Mouse (Mus musculus) myocyte (in vitro differentiated cells): ENCODE measurements around the gene Ppp1r32. TPM values are rescaled to one million over a fixed set of nuclear protein-coding genes. Genes with fewer than 3 reads are reported as not detected.

Source experiments
- H3K27me3 ChIP-seq: one replicate; pipeline ENCODE4 v1.6.1; 2011; ENCODE audit not compliant: control insufficient read depth, insufficient read depth, insufficient read length
- H3K36me3 ChIP-seq: one replicate; pipeline ENCODE4 v1.6.1; 2011; ENCODE audit not compliant: control insufficient read depth, insufficient read depth
- H3K4me2 ChIP-seq: one replicate; pipeline ENCODE4 v1.6.1; 2011; ENCODE audit warnings: low read depth, control low read depth
- H3K4me3 ChIP-seq: one replicate; pipeline ENCODE4 v1.5.1; 2011; ENCODE audit warnings: mild to moderate bottlenecking, control low read depth, moderate library complexity
- H3K79me2 ChIP-seq: one replicate; pipeline ENCODE4 v1.6.1; 2011; ENCODE audit not compliant: control insufficient read depth, insufficient read depth
- H3ac ChIP-seq: one replicate; pipeline ENCODE4 v1.6.1; 2011; ENCODE audit not compliant: control insufficient read depth, insufficient read length
- CEBPB ChIP-seq: IDR thresholded peaks from 2 replicates; pipeline ENCODE4 v1.6.1; 2011; ENCODE audit warnings: mild to moderate bottlenecking, moderate library complexity; ENCODE audit not compliant: poor library complexity, insufficient read depth, severe bottlenecking
- E2F4 ChIP-seq: IDR thresholded peaks from one replicate; pipeline ENCODE4 v1.6.1; 2011; ENCODE audit warnings: mild to moderate bottlenecking, control low read depth, moderate library complexity; ENCODE audit not compliant: insufficient read depth
- MAX ChIP-seq: IDR thresholded peaks from one replicate; pipeline ENCODE4 v1.6.1; 2011; ENCODE audit warnings: low read depth, mild to moderate bottlenecking, control low read depth
- MYOD1 ChIP-seq, 3 experiments: IDR thresholded peaks; one replicate each; pipeline ENCODE4 v1.6.1; 2011; ENCODE audit warnings: control low read depth in 2 of 3, low read depth in 2 of 3, mild to moderate bottlenecking in 2 of 3, moderate library complexity in 1 of 3; ENCODE audit not compliant: insufficient read length in 2 of 3, control insufficient read depth in 1 of 3
- MYOG ChIP-seq, 3 experiments: IDR thresholded peaks; one replicate each; pipeline ENCODE4 v1.6.1; 2011; ENCODE audit warnings: control low read depth in 2 of 3, low read depth in 2 of 3, mild to moderate bottlenecking in 2 of 3; ENCODE audit not compliant: insufficient read length in 2 of 3, control insufficient read depth in 1 of 3, insufficient read depth in 1 of 3
- POLR2A ChIP-seq: IDR thresholded peaks from one replicate; pipeline ENCODE4 v1.6.1; 2011; ENCODE audit warnings: low read depth, mild to moderate bottlenecking, control low read depth, moderate library complexity; ENCODE audit not compliant: insufficient read length
- POLR2AphosphoS2 ChIP-seq: IDR thresholded peaks from one replicate; pipeline ENCODE4 v1.6.1; 2011; ENCODE audit warnings: low read depth, control low read depth; ENCODE audit not compliant: insufficient read length
- REST ChIP-seq: IDR thresholded peaks from one replicate; pipeline ENCODE4 v1.6.1; 2011; ENCODE audit warnings: mild to moderate bottlenecking, control low read depth, moderate library complexity; ENCODE audit not compliant: insufficient read depth, insufficient read length
- SRF ChIP-seq: IDR thresholded peaks from one replicate; pipeline ENCODE4 v1.6.1; 2011; ENCODE audit warnings: low read depth; ENCODE audit not compliant: control insufficient read depth, insufficient read length
- TCF12 ChIP-seq: IDR thresholded peaks from one replicate; pipeline ENCODE4 v1.6.1; 2011; ENCODE audit warnings: mild to moderate bottlenecking, control low read depth; ENCODE audit not compliant: poor library complexity, insufficient read depth, severe bottlenecking
- TCF3 ChIP-seq: IDR thresholded peaks from one replicate; pipeline ENCODE4 v1.6.1; 2011; ENCODE audit warnings: low read depth, control low read depth; ENCODE audit not compliant: insufficient read length
- USF1 ChIP-seq: IDR thresholded peaks from one replicate; pipeline ENCODE4 v1.6.1; 2011; ENCODE audit warnings: low read depth, mild to moderate bottlenecking, control low read depth, moderate library complexity
- polyA plus RNA-seq: library from polyadenylated mRNA; unstranded; fragments of >200 nt; fragmentation: generic; extraction: Trizol; gene quantifications from one replicate; pipeline ENCODE4 v1.2.1, GENCODE M21; 2012; ENCODE audit warnings: missing spikeins

The Ppp1r32 gene
- polyA plus RNA-seq, 1 experiment: 0.11 TPM

DNA sequence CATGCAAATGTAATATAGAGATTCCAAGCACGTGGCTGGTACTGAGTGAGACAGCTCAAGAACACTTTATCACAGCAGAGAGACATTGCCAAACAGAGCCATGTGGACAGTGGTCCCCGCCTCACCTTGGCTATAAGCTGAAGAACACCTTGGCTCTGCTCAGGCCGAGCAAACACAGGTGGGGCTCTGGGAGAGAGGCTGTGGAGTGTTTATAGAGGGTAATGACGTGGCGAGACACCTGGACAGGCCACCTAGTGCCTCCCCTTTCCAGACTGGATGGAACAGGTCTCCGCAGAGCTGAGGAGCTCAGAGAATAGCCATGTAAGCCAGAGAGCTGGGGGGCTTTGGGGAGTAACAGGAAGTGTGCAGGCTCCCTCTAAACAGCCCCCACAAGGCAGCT, 47.8 kb downstream of the Ppp1r32 start:
- Histone ChIP-seq H3K27me3 (peaks cover 73% of the 10 kb centered on the region), H3K36me3 (no peaks in the 10 kb centered on the region), H3K79me2 (no peaks in the 10 kb centered on the region), H3K4me2 (no peak overlapping the region), H3K4me3 (no peak overlapping the region), H3ac (no peak overlapping the region)
- TF ChIP-seq E2F4: no peak
- no peak for TF ChIP-seq USF1
- no peak for TF ChIP-seq SRF
- TF ChIP-seq REST: no peak

GRCm38 (mm10) chr19:10433879-10434540, 48.7 kb downstream of the Ppp1r32 start:
- Histone ChIP-seq H3K27me3 (peaks cover 71% of the 10 kb centered on the region), H3K4me3 (no peak overlapping the region), H3ac (no peak overlapping the region), H3K79me2 (no peaks in the 10 kb centered on the region), H3K36me3 (no peaks in the 10 kb centered on the region), H3K4me2 (no peak overlapping the region)
- TF ChIP-seq CEBPB: no peak
- no peak for TF ChIP-seq POLR2A
- no peak for TF ChIP-seq SRF
- TF ChIP-seq MYOD1 (IDR thresholded peaks at IDR 0.05; ENCODE audit: control insufficient read depth in 1 of 3, insufficient read length in 2 of 3, low read depth in 2 of 3): no peak
- no peak for TF ChIP-seq MAX

- Histone ChIP-seq H3K27me3 (peaks cover 67% of the 10 kb centered on the region), H3K79me2 (no peaks in the 10 kb centered on the region), H3K4me2 (no peak overlapping the region), H3ac (no peak overlapping the region), H3K4me3 (no peak overlapping the region), H3K36me3 (no peaks in the 10 kb centered on the region)
- no peak for TF ChIP-seq E2F4
- TF ChIP-seq MYOD1 (IDR thresholded peaks at IDR 0.05; ENCODE audit: control insufficient read depth in 1 of 3, insufficient read length in 2 of 3, low read depth in 2 of 3): no peak
- no peak for TF ChIP-seq POLR2AphosphoS2
- TF ChIP-seq MAX: no peak
- TF ChIP-seq TCF12: no peak
- no peak for TF ChIP-seq TCF3
- no peak for TF ChIP-seq POLR2A
- no peak for TF ChIP-seq CEBPB
- TF ChIP-seq SRF: no peak
- no peak for TF ChIP-seq REST
- TF ChIP-seq MYOG (IDR thresholded peaks at IDR 0.05; ENCODE audit: control insufficient read depth in 1 of 3, insufficient read depth in 1 of 3, insufficient read length in 2 of 3, low read depth in 2 of 3): no peak
- no peak for TF ChIP-seq USF1
These were observed 49.5 kb downstream of the Ppp1r32 start for GRCm38 (mm10) chr19:10433225-10433624.

DNA sequence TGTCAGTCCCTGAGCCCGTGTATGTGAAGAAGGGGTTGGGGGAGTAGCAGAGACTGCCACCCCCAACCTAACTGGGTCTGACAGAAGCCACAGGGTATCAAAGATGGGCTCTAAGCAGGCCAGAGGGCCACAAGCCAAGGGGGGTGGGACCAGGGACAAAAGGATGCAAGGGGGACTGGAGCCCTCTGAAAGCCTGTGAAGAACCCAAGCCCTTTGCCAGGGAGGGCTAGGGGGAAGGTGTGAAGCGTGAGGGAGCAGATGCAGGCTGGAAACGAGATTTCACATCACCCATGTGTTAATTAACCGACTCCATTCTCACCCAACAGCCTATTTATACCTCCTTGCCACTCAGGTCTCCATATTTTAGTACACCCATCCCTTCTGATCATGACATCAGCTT, 50.9 kb downstream of the Ppp1r32 start:
- Histone ChIP-seq H3K79me2 (no peaks in the 10 kb centered on the region), H3ac (no peak overlapping the region), H3K27me3 (peaks cover 67% of the 10 kb centered on the region)

DNA sequence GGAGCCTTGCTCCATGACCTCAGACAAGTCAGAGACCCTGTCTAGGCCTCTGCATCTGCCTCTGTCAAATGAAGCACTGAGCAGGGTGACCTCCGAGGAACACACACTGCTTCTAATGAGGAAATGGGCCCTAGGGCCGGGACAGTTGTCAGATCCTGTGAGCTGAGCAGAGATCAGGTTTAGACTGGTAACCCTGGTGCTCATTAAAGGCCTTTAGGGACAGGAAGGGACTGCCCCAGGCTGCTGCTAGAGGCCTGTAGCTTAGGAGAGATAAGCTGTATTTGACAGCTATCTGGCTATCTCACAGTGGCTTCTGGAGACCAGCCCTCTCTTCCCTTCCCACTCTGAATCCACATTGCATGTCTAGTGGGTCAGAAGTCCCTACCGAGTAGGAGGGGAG, 51.3 kb downstream of the Ppp1r32 start:
- Histone ChIP-seq H3ac (no peak overlapping the region), H3K4me3 (no peak overlapping the region), H3K79me2 (no peaks in the 10 kb centered on the region), H3K36me3 (no peaks in the 10 kb centered on the region), H3K4me2 (no peak overlapping the region), H3K27me3 (peaks cover 67% of the 10 kb centered on the region)
- TF ChIP-seq REST (no peak), USF1 (no peak), POLR2A (no peak), E2F4 (no peak), MAX (no peak), MYOG (IDR thresholded peaks at IDR 0.05; ENCODE audit: control insufficient read depth in 1 of 3, insufficient read depth in 1 of 3, insufficient read length in 2 of 3, low read depth in 2 of 3) (no peak), CEBPB (no peak), TCF3 (no peak), MYOD1 (IDR thresholded peaks at IDR 0.05; ENCODE audit: control insufficient read depth in 1 of 3, insufficient read length in 2 of 3, low read depth in 2 of 3) (no peak), TCF12 (no peak), POLR2AphosphoS2 (no peak), SRF (no peak)

More for the DNA sequence above, 50.9 kb downstream of the Ppp1r32 start:
- Histone ChIP-seq H3K4me3 (no peak overlapping the region), H3K36me3 (no peaks in the 10 kb centered on the region), H3K4me2 (no peak overlapping the region)
- TF ChIP-seq E2F4: no peak
- TF ChIP-seq REST: no peak
- no peak for TF ChIP-seq MAX
- no peak for TF ChIP-seq TCF12
- no peak for TF ChIP-seq USF1
- TF ChIP-seq TCF3: no peak
- no peak for TF ChIP-seq SRF
- TF ChIP-seq MYOG (IDR thresholded peaks at IDR 0.05; ENCODE audit: control insufficient read depth in 1 of 3, insufficient read depth in 1 of 3, insufficient read length in 2 of 3, low read depth in 2 of 3): no peak
